Mouse (Mus musculus): ENCODE results near the gene Zfp568. TPM values are rescaled to one million over a fixed set of nuclear protein-coding genes. Genes with fewer than 3 reads are reported as not detected.

Gene Zfp568
- polyA plus RNA-seq, 1 experiment = 2.5 TPM

- DNase-seq (ENCODE audit: extremely low spot score in 1 of 2, low spot score in 1 of 2) = no peak
Observed at GRCm38 (mm10) chr7:30048126-30048525, 64.4 kb downstream of the Zfp568 start.

- peak; percentile 87 to 95 for DNase-seq (ENCODE audit: extremely low spot score in 1 of 2, low spot score in 1 of 2)
Observed at GRCm38 (mm10) chr7:30050882-30051548, 67.3 kb downstream of the Zfp568 start, which contains the start of gene Zfp14. TSS of gene Zfp14 (minus strand) at chr7:30051380.

- no peak for DNase-seq (ENCODE audit: extremely low spot score in 1 of 2, low spot score in 1 of 2)
Observed at GRCm38 (mm10) chr7:30053591-30053990, 69.8 kb downstream of the Zfp568 start.

- no peak for DNase-seq (ENCODE audit: extremely low spot score in 1 of 2, low spot score in 1 of 2)
Observed at GRCm38 (mm10) chr7:30060341-30060740, 76.6 kb downstream of the Zfp568 start.

- DNase-seq (ENCODE audit: extremely low spot score in 1 of 2, low spot score in 1 of 2) = no peak
Observed at GRCm38 (mm10) chr7:30062478-30062877, 78.7 kb downstream of the Zfp568 start.

GRCm38 (mm10) chr7:30064622-30065021 lies 80.9 kb downstream of the Zfp568 start:
- no peak for DNase-seq (ENCODE audit: extremely low spot score in 1 of 2, low spot score in 1 of 2)

GRCm38 (mm10) chr7:30072146-30073028 lies 88.6 kb downstream of the Zfp568 start, which contains the start of gene Zfp82:
TSS of gene Zfp82 (minus strand) at chr7:30072900.
- peak; percentile 44 to 86 for DNase-seq (ENCODE audit: extremely low spot score in 1 of 2, low spot score in 1 of 2)

Other genes starting within 250 kb of the Zfp568 start
- gene Zfp84, start 215.4 kb upstream of the Zfp568 start, polyA plus RNA-seq (2012; rRNA removed) = 10.1 TPM in 2 replicates
- gene Zfp30, start 200.0 kb upstream of the Zfp568 start, polyA plus RNA-seq (2012; rRNA removed) = 8.7 and 9.4 TPM in 2 replicates
- gene Zfp790, start 167.8 kb upstream of the Zfp568 start, polyA plus RNA-seq (2012; rRNA removed) = 9.0 and 10.0 TPM in 2 replicates
- gene Zfp940, start 130.3 kb upstream of the Zfp568 start, polyA plus RNA-seq (2012; rRNA removed) = 11.3 and 11.8 TPM in 2 replicates
- 14.8 and 15.8 TPM in 2 replicates for gene Zfp420, start 124.0 kb upstream of the Zfp568 start, polyA plus RNA-seq (2012; rRNA removed)
- gene Zfp27, start 77.4 kb upstream of the Zfp568 start, polyA plus RNA-seq (2012; rRNA removed) = 11.7 and 12.0 TPM in 2 replicates
- 8.8 and 10.4 TPM in 2 replicates for gene Zfp383, start 75.7 kb upstream of the Zfp568 start, polyA plus RNA-seq (2012; rRNA removed)
- 12.1 and 13.3 TPM in 2 replicates for gene Zfp74, start 29.9 kb upstream of the Zfp568 start, polyA plus RNA-seq (2012; rRNA removed)
- gene Zfp14, start 67.4 kb downstream of the Zfp568 start, polyA plus RNA-seq (2012; rRNA removed) = 10.5 TPM in 2 replicates
- gene Zfp82, start 88.9 kb downstream of the Zfp568 start, polyA plus RNA-seq (2012; rRNA removed) = 2.6 and 3.4 TPM in 2 replicates
- 0.61 TPM in 1 of 2 replicates, not detected in the other for gene Gm26920, start 106.5 kb downstream of the Zfp568 start, polyA plus RNA-seq (2012; rRNA removed)
- gene Zfp566, start 106.6 kb downstream of the Zfp568 start, polyA plus RNA-seq (2012; rRNA removed) = 6.3 and 7.0 TPM in 2 replicates
- 34.8 and 35.4 TPM in 2 replicates for gene Zfp260, start 110.8 kb downstream of the Zfp568 start, polyA plus RNA-seq (2012; rRNA removed)
- gene Zfp382, start 138.0 kb downstream of the Zfp568 start, polyA plus RNA-seq (2012; rRNA removed) = 9.1 and 9.3 TPM in 2 replicates
- gene Zfp146, start 185.8 kb downstream of the Zfp568 start, polyA plus RNA-seq (2012; rRNA removed) = 36.0 and 38.8 TPM in 2 replicates
- 5.6 and 7.7 TPM in 2 replicates for gene Cox7a1, start 200.2 kb downstream of the Zfp568 start, polyA plus RNA-seq (2012; rRNA removed)
- 236 and 319 TPM in 2 replicates for gene Capns1, start 214.9 kb downstream of the Zfp568 start, polyA plus RNA-seq (2012; rRNA removed)
- 157 and 161 TPM in 2 replicates for gene Polr2i, start 248.0 kb downstream of the Zfp568 start, polyA plus RNA-seq (2012; rRNA removed)
- gene Tbcb, start 248.3 kb downstream of the Zfp568 start, polyA plus RNA-seq (2012; rRNA removed) = 114 and 129 TPM in 2 replicates

Data from frontal cortex, adult 2 months (tissue).